Mouse (Mus musculus): Measurements from ENCODE around the gene Ica1. TPM values are rescaled to one million over a fixed set of nuclear protein-coding genes. Genes with fewer than 3 reads are reported as not detected.

Ica1 gene
- 37.0 and 37.3 TPM in 2 replicates for polyA plus RNA-seq (2015; fragmentation: Nextera tagmentation; extraction: Ambion mirVana)

- peak within 1 kb of the TSS; percentile 85 for H3K4me3 ChIP-seq
- peak within 1 kb of the TSS; percentile 95 for H3K4me2 ChIP-seq
- H3K27ac ChIP-seq: peak within 1 kb of the TSS; percentile 74
- 1% methylated on average over 16 of the region's 16 CpGs for WGBS
- peaks cover 12% of the 10 kb centered on the region for H3K4me1 ChIP-seq
- no peaks in the 10 kb centered on the region for H3K9me3 ChIP-seq
- peaks cover 6% of the 10 kb centered on the region; the same call in 1 of the 2 replicates for H3K27me3 ChIP-seq
- ATAC-seq (ENCODE audit: borderline replicate concordance, extremely low read depth, low FRiP score, low TSS enrichment): peak; percentile 64; the same call in 1 of the 2 replicates
- H3K36me3 ChIP-seq: no peaks in the 10 kb centered on the region
- peak within 1 kb of the TSS; percentile 69 for H3K9ac ChIP-seq
These were observed at the start of gene Ica1 for GRCm38 (mm10) chr6:8778296-8778649. Ica1 (minus strand) TSS chr6:8778488.

GRCm38 (mm10) chr6:8819866-8820265 is 41.6 kb upstream of the Ica1 start:
- Histone ChIP-seq H3K9me3 (no peaks in the 10 kb centered on the region), H3K4me2 (no peak overlapping the region), H3K4me1 (no peaks in the 10 kb centered on the region), H3K9ac (no peak overlapping the region), H3K27ac (no peak overlapping the region), H3K36me3 (no peaks in the 10 kb centered on the region), H3K27me3 (no peaks in the 10 kb centered on the region), H3K4me3 (no peak overlapping the region)
- WGBS: 48% methylated on average over 2 of the region's 2 CpGs
- no peak for ATAC-seq (ENCODE audit: borderline replicate concordance, extremely low read depth, low FRiP score, low TSS enrichment)

GRCm38 (mm10) chr6:8814332-8815002 is 36.2 kb upstream of the Ica1 start:
- Histone ChIP-seq H3K9ac (no peak overlapping the region), H3K4me1 (no peaks in the 10 kb centered on the region), H3K27ac (no peak overlapping the region), H3K9me3 (no peaks in the 10 kb centered on the region), H3K4me3 (no peak overlapping the region), H3K27me3 (no peaks in the 10 kb centered on the region), H3K4me2 (no peak overlapping the region), H3K36me3 (no peaks in the 10 kb centered on the region)
- peak; percentile 78; the same call in 1 of the 2 replicates for ATAC-seq (ENCODE audit: borderline replicate concordance, extremely low read depth, low FRiP score, low TSS enrichment)
- 30% methylated on average over 6 of the region's 6 CpGs for WGBS

DNA sequence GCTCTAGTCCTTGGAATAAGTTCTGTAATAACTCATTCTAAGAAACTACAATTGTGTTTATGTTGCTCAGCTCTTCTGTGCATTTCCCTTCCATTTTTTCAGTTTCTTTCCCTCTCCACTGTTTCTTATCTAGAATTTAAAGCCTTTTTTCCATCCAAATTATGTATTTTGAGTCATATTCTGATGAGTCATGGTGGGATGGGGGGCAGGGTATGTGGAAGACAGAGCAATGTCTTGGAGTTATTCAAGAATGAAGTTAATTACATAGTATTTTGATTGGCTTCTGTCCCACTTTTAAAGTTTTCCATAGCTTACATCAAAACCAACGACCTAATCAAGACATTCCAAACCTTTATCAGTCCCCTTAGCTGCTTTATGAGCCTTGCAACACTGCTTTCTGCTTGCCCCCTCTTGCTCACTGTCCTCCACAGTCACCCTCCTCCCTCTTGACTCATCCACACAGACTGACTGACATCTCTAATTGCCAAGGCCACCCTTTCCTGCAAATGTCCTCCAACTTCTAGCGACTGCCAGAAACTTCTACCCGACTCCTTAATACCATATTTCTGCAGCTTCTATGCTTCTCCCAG is 24.4 kb upstream of the Ica1 start:
- H3K27ac ChIP-seq: no peak overlapping the region
- H3K9ac ChIP-seq: no peak overlapping the region
- H3K4me2 ChIP-seq: no peak overlapping the region
- 51% methylated on average over 3 of the region's 3 CpGs for WGBS
- H3K4me3 ChIP-seq: no peak overlapping the region
- no peaks in the 10 kb centered on the region for H3K27me3 ChIP-seq
- ATAC-seq (ENCODE audit: borderline replicate concordance, extremely low read depth, low FRiP score, low TSS enrichment): no peak
- no peaks in the 10 kb centered on the region for H3K4me1 ChIP-seq
- no peaks in the 10 kb centered on the region for H3K36me3 ChIP-seq
- no peaks in the 10 kb centered on the region for H3K9me3 ChIP-seq

DNA sequence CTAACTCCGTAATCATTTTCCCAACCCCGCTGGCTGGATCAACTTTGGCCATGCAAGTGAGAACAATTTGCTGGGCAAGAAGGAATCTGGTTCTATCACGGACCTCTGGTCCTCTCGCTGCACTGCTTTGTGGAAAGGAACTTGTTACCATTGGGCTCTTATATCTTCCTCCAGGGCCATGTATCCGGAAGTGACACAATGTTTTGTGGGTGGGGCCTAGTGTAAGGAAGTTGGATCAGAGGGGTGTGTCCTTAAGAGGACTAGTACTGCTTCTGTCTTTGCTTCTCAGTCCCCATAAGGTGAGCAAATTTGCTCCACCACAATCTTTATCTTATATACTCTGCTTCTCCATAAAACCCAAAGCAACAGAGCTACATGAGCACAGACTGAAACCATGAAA is 14.1 kb upstream of the Ica1 start:
- H3K36me3 ChIP-seq: no peaks in the 10 kb centered on the region
- no peak overlapping the region for H3K9ac ChIP-seq
- H3K4me1 ChIP-seq: no peaks in the 10 kb centered on the region
- no peak for ATAC-seq (ENCODE audit: borderline replicate concordance, extremely low read depth, low FRiP score, low TSS enrichment)
- no peaks in the 10 kb centered on the region for H3K9me3 ChIP-seq
- H3K4me3 ChIP-seq: no peak overlapping the region
- H3K4me2 ChIP-seq: no peak overlapping the region
- no peaks in the 10 kb centered on the region for H3K27me3 ChIP-seq
- no peak overlapping the region for H3K27ac ChIP-seq
- WGBS: 86% methylated on average over 5 of the region's 5 CpGs

DNA sequence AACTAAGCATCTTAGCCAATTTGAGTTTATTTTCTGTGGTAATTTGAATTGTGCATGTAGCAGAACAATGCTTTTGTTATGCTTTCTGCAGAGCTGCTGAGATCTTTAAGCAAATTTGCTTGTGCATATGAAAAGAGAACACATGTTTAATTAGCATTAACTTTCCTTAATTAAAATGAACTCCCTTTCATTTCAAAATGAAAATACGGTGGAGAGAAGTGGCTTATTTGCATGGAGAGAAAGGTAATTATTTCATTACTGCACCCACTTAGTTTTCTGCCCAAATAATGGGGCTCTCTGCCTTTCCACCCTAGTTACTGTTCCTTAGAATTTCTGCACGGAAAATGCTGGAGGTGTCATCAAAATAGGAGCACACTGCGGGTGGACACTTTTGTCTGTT is 13.5 kb upstream of the Ica1 start:
- no peak for ATAC-seq (ENCODE audit: borderline replicate concordance, extremely low read depth, low FRiP score, low TSS enrichment)
- Histone ChIP-seq H3K36me3 (no peaks in the 10 kb centered on the region), H3K27ac (no peak overlapping the region), H3K4me2 (no peak overlapping the region), H3K9me3 (no peaks in the 10 kb centered on the region), H3K4me3 (no peak overlapping the region), H3K9ac (no peak overlapping the region), H3K4me1 (no peaks in the 10 kb centered on the region), H3K27me3 (no peaks in the 10 kb centered on the region)
- 80% methylated on average over 3 of the region's 3 CpGs for WGBS

DNA sequence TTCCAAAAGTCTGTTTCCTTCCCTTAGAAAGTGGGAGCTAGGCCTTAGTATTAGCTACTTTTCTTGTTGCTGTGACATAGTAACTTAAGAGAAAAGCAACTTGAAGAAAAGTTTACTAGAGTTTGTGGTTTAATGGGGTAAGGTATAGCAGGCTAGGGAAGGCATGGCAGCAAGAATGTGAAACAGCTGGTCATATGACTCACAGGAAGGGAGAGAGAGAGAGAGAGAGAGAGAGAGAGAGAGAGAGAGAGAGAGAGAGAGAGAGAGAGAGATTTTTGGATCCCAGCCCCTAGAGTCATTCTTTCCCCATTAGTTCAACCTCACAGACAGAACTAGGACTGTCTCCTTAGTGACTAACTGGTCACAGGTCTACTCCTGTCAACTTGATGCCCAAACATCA is 2.3 kb upstream of the Ica1 start:
- Histone ChIP-seq H3K27me3 (peaks cover 6% of the 10 kb centered on the region; the same call in 1 of the 2 replicates), H3K27ac (no peak overlapping the region), H3K9ac (no peak overlapping the region), H3K4me3 (no peak overlapping the region), H3K4me1 (peaks cover 12% of the 10 kb centered on the region), H3K36me3 (no peaks in the 10 kb centered on the region), H3K9me3 (no peaks in the 10 kb centered on the region), H3K4me2 (no peak overlapping the region)
- ATAC-seq (ENCODE audit: borderline replicate concordance, extremely low read depth, low FRiP score, low TSS enrichment): no peak

DNA sequence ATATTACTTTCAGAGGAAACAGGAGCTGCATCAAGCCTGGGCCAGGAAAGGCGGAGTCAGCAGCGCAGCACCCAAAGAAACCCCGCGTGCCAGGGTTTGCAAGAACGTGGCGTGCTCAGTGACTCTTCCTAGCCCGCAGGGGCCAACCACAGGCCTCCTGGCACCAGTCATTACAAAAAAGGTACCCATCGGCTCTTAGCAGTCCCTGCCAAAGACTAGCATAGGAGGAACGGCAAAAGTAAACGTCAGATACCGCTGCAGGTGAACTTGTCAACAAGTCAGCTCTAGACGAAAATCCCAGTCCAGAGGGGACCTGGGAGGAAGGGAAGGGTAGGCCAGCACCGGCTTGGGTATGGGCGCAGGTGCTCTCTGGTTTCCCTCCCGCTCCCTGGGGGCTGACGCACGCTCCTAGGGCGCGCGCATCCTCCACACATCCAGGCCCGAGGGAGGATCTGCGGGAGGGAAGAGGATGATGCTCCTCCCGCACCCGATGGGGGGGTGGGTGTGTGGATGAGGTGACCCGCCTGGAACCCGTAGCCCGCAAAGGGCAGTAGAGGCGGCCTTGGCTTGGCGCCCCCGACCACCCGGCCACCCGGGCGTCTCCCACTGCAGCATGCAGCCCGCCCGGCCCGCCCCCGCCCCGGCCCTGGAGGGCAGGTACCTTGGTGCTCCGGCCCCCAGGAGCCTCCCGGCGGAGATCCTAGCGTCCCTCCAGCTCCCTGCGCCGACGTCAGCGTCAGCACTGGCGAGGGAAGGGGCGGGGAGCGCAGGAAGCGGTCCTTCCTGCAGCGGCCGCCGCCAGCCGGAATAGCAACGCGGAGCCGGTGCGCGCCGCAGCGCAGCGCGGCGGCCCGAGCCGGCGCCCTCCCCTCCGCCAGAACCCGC is 635 bp downstream of the Ica1 start:
- peak overlapping the region; percentile 69 for H3K9ac ChIP-seq
- H3K27me3 ChIP-seq: peaks cover 6% of the 10 kb centered on the region; the same call in 1 of the 2 replicates
- H3K36me3 ChIP-seq: no peaks in the 10 kb centered on the region
- no peaks in the 10 kb centered on the region for H3K9me3 ChIP-seq
- H3K4me3 ChIP-seq: peak overlapping the region; percentile 85
- peak overlapping the region; percentile 95 for H3K4me2 ChIP-seq
- peak; percentile 95 for ATAC-seq (ENCODE audit: borderline replicate concordance, extremely low read depth, low FRiP score, low TSS enrichment)
- peaks cover 12% of the 10 kb centered on the region for H3K4me1 ChIP-seq
- H3K27ac ChIP-seq: peak overlapping the region; percentile 74
- under 1% methylated on average over 63 of the region's 69 CpGs for WGBS

DNA sequence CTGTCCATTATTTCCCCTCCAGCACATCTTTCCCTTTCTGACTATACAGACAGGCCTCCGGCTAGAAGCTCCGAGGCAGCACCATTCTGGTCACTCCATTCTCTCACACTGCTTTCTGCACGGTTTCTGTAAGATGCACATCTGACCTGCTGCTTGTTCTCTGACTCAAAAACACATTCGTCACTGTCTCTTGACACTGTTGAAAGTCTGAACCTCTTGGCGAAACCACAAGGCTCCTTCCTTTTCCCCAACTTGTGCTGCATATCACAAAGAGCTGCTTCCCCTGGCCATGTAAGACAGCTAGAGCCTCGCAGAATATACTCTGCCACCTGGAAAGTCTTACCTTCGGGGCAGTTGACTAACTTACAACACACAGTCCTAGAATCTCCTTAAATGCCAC is 6.7 kb downstream of the Ica1 start:
- no peak overlapping the region for H3K9ac ChIP-seq
- WGBS: 59% methylated on average over 7 of the region's 7 CpGs

GRCm38 (mm10) chr6:8770341-8770740 is 7.9 kb downstream of the Ica1 start:
- ATAC-seq (ENCODE audit: borderline replicate concordance, extremely low read depth, low FRiP score, low TSS enrichment): 0 out of 2 replicates have a peak, but pooled peaks have one; percentile 64
- Histone ChIP-seq H3K4me1 (peaks cover 12% of the 10 kb centered on the region; the same call in 1 of the 2 replicates), H3K9me3 (no peaks in the 10 kb centered on the region), H3K36me3 (no peaks in the 10 kb centered on the region), H3K4me3 (no peak overlapping the region), H3K27me3 (no peaks in the 10 kb centered on the region), H3K4me2 (peak overlapping the region; percentile 17), H3K27ac (peak overlapping the region; percentile 48), H3K9ac (no peak overlapping the region)
- WGBS: 47% methylated on average over 10 of the region's 10 CpGs

More for the DNA sequence above, 6.7 kb downstream of the Ica1 start:
- Histone ChIP-seq H3K4me3 (no peak overlapping the region), H3K27ac (no peak overlapping the region), H3K4me1 (peaks cover 12% of the 10 kb centered on the region; the same call in 1 of the 2 replicates), H3K36me3 (no peaks in the 10 kb centered on the region), H3K4me2 (no peak overlapping the region), H3K27me3 (no peaks in the 10 kb centered on the region), H3K9me3 (no peaks in the 10 kb centered on the region)
- no peak for ATAC-seq (ENCODE audit: borderline replicate concordance, extremely low read depth, low FRiP score, low TSS enrichment)

GRCm38 (mm10) chr6:8769803-8770202 is 8.5 kb downstream of the Ica1 start:
- Histone ChIP-seq H3K4me2 (peak overlapping the region; percentile 17; the same call in 1 of the 2 replicates), H3K4me3 (no peak overlapping the region), H3K36me3 (no peaks in the 10 kb centered on the region), H3K27me3 (no peaks in the 10 kb centered on the region), H3K27ac (peak overlapping the region; percentile 48), H3K9me3 (no peaks in the 10 kb centered on the region), H3K4me1 (peaks cover 12% of the 10 kb centered on the region; the same call in 1 of the 2 replicates), H3K9ac (no peak overlapping the region)
- ATAC-seq (ENCODE audit: borderline replicate concordance, extremely low read depth, low FRiP score, low TSS enrichment): no peak; the same call in 1 of the 2 replicates
- 40% methylated on average over 6 of the region's 6 CpGs for WGBS
